Mouse (Mus musculus) liver, adult 2 months (tissue): ENCODE results near the gene Gucy2g.

ENCODE experiments used
- CTCF ChIP-seq: fragments of 200-500 bp; IDR thresholded peaks from 2 replicates; pipeline ENCODE4 v1.5.1; 2011; ENCODE audit warnings: low read depth, low read length, control low read depth
- POLR2A ChIP-seq: fragments of 200-500 bp; IDR thresholded peaks from 2 replicates; pipeline ENCODE4 v1.6.1; 2011; ENCODE audit warnings: low read length, control low read depth; ENCODE audit not compliant: insufficient read depth; ENCODE audit errors: extremely low read depth

GRCm38 (mm10) chr19:55256156-55256555, 15.1 kb upstream of the Gucy2g start:
- no peak for TF ChIP-seq POLR2A
- no peak for TF ChIP-seq CTCF
